Mouse (Mus musculus) layer of hippocampus, adult 2 months (tissue): ENCODE measurements at regions not wholly inside any gene's neighbourhood (a gene's known extent, or its start where the extent isn't known, plus 50 kb on each side); places are given as distances from the start of the nearest gene placed in this dataset.

ENCODE experiments used
- DNase-seq, 2 experiments: peaks; one replicate each; pipeline ENCODE4 v3.0.0; 2022; ENCODE audit warnings: low spot score in 2 of 2
- H3K27ac ChIP-seq: fragments of 200-600 bp; 2 replicates; pipeline ENCODE4 v1.8.1; 2022
- H3K4me3 ChIP-seq: fragments of 200-600 bp; 2 replicates; pipeline ENCODE4 v1.8.1; 2022; ENCODE audit warnings: mild to moderate bottlenecking
- CTCF ChIP-seq: fragments of 200-600 bp; conservative IDR thresholded peaks from 2 replicates; pipeline ENCODE4 v1.8.1; 2022; ENCODE audit warnings: antibody characterized with exemption, mild to moderate bottlenecking, moderate library complexity

DNA sequence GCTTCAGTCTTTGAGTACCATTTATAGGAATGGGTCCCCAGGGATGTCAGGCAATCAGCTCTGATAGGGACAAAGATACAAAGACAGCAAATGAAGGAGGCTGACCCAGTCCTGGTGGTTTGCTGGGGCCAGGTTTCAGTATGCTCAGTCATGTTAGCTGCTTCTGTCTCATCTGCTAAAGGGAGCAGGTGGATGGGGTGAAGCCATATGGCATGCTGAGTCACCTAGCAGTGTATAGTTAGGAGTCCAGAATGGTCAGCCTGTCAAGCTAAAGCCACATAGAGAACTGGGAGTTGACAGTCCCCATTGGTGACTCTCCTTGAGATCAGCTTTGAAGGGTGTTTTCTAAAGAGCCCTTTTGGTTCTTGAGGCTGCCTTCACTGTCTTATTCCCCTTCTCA lies 139.4 kb downstream of the Gm15262 start:
- DNase-seq, result no peak
- Histone ChIP-seq H3K27ac (no peak overlapping the region), H3K4me3 (no peak overlapping the region)
- TF ChIP-seq CTCF, result no peak

- no peak for DNase-seq
- Histone ChIP-seq H3K27ac (no peak overlapping the region), H3K4me3 (no peak overlapping the region)
- no peak for TF ChIP-seq CTCF
These were observed 140.8 kb downstream of the Gm15262 start for GRCm38 (mm10) chrX:161428012-161428411.

GRCm38 (mm10) chrX:161435348-161435747 lies 148.1 kb downstream of the Gm15262 start:
- Histone ChIP-seq H3K4me3 (no peak overlapping the region), H3K27ac (no peak overlapping the region)
- no peak for DNase-seq
- TF ChIP-seq CTCF, result peak; percentile 65
